Mouse (Mus musculus) liver, embryonic 12.5 days (tissue): ENCODE measurements around the gene Vmn1r166. TPM values are rescaled to one million over a fixed set of nuclear protein-coding genes. Genes with fewer than 3 reads are reported as not detected.
"Not testable (repeated sequence)": the region's sequence is repeated elsewhere in the genome, so short reads cannot be mapped to it uniquely, and the experiment has no call there.

ENCODE experiments used
- ATAC-seq: fragments of 200-750 bp; cut with Nextera tagmentation; 2 replicates; pipeline ENCODE4 v1.8.0; 2017; ENCODE audit warnings: moderate number of reproducible peaks, mild to moderate bottlenecking, moderate library complexity
- H3K27ac ChIP-seq: fragments of 300-500 bp; sonication (generic); 2 replicates; pipeline ENCODE4 v1.5.1; 2016; ENCODE audit warnings: mild to moderate bottlenecking
- H3K27me3 ChIP-seq: fragments of 300-500 bp; sonication (generic); replicated peaks from 2 replicates; pipeline ENCODE4 v1.6.1; 2016; ENCODE audit warnings: mild to moderate bottlenecking, moderate library complexity
- H3K36me3 ChIP-seq: fragments of 300-500 bp; sonication (generic); 2 replicates; pipeline ENCODE4 v1.6.1; 2016; ENCODE audit warnings: mild to moderate bottlenecking, moderate library complexity
- H3K4me1 ChIP-seq: fragments of 300-500 bp; sonication (generic); 2 replicates; pipeline ENCODE4 v1.6.1; 2016
- H3K4me2 ChIP-seq: fragments of 300-500 bp; sonication (generic); 2 replicates; pipeline ENCODE4 v1.6.1; 2016; ENCODE audit warnings: mild to moderate bottlenecking, moderate library complexity
- H3K4me3 ChIP-seq: fragments of 300-500 bp; sonication (generic); 2 replicates; pipeline ENCODE4 v1.5.1; 2016; ENCODE audit warnings: mild to moderate bottlenecking, moderate library complexity
- H3K9ac ChIP-seq: fragments of 300-500 bp; sonication (generic); 2 replicates; pipeline ENCODE4 v1.6.1; 2016; ENCODE audit warnings: mild to moderate bottlenecking, moderate library complexity
- H3K9me3 ChIP-seq: fragments of 300-500 bp; sonication (generic); replicated peaks from 2 replicates; pipeline ENCODE4 v1.6.1; 2016; ENCODE audit warnings: mild to moderate bottlenecking, moderate library complexity
- WGBS: fragments of 180-500 bp; shearing (Covaris S2); methylation state at CpG from one replicate; pipeline ENCODE4 v1.1.7; 2016; ENCODE audit not compliant: insufficient replicate concordance; 5-methylcytosine and 5-hydroxymethylcytosine counted together
- polyA plus RNA-seq: library from polyadenylated mRNA; unstranded; fragments of >200 nt; fragmentation: Nextera tagmentation; extraction: Ambion mirVana; gene quantifications from 2 replicates; pipeline ENCODE4 v1.2.1, GENCODE M21; 2016

The Vmn1r166 gene
- not detected in 2 replicates for polyA plus RNA-seq

GRCm38 (mm10) chr7:23251582-23251981 is at the start of gene Vmn1r166:
Vmn1r166 (minus strand) TSS chr7:23251682.
- WGBS = no CpG with 5 or more reads among the region's 2 CpGs
- ATAC-seq, H3K9me3 ChIP-seq, H3K27me3 ChIP-seq, H3K27ac ChIP-seq, H3K4me2 ChIP-seq, H3K9ac ChIP-seq, H3K4me1 ChIP-seq, H3K4me3 ChIP-seq, H3K36me3 ChIP-seq: not testable (repeated sequence)

GRCm38 (mm10) chr7:23300892-23301291 is 49.4 kb upstream of the Vmn1r166 start, which contains the start of gene Nlrp4e:
Nlrp4e (plus strand) TSS chr7:23301192.
- not testable (repeated sequence) for H3K4me3 ChIP-seq, ATAC-seq, H3K27me3 ChIP-seq, H3K36me3 ChIP-seq, H3K4me2 ChIP-seq, H3K4me1 ChIP-seq, H3K27ac ChIP-seq, H3K9ac ChIP-seq, H3K9me3 ChIP-seq
- WGBS = 75% methylated on average over 3 of the region's 3 CpGs

- not testable (repeated sequence) for H3K4me2 ChIP-seq, H3K4me1 ChIP-seq, H3K36me3 ChIP-seq, H3K9me3 ChIP-seq, H3K27me3 ChIP-seq, H3K27ac ChIP-seq, H3K9ac ChIP-seq, H3K4me3 ChIP-seq, ATAC-seq
- no CpG with 5 or more reads among the region's 2 CpGs for WGBS
Observed at GRCm38 (mm10) chr7:23278800-23279199, 27.3 kb upstream of the Vmn1r166 start, which contains the start of gene Gm6902. Gm6902 (minus strand) TSS chr7:23278900.

GRCm38 (mm10) chr7:23217032-23217431 is 34.5 kb downstream of the Vmn1r166 start, which contains the start of gene Vmn1r165:
Vmn1r165 (plus strand) TSS chr7:23217332.
- not testable (repeated sequence) for H3K4me2 ChIP-seq, H3K9ac ChIP-seq, H3K9me3 ChIP-seq, H3K27me3 ChIP-seq, H3K36me3 ChIP-seq, H3K4me3 ChIP-seq, H3K27ac ChIP-seq, H3K4me1 ChIP-seq, ATAC-seq
- WGBS = no CpG with 5 or more reads among the region's 3 CpGs

Other genes starting within 250 kb of the Vmn1r166 start
- gene Gm4216, start 231.8 kb downstream of the Vmn1r166 start, polyA plus RNA-seq = not detected in 2 replicates
- not detected in 2 replicates for gene Vmn1r163, start 196.1 kb downstream of the Vmn1r166 start, polyA plus RNA-seq
- gene Gm8720, start 184.2 kb downstream of the Vmn1r166 start, polyA plus RNA-seq = not detected in 2 replicates
- gene Gm10662, start 107.2 kb downstream of the Vmn1r166 start, polyA plus RNA-seq = not detected in 2 replicates
- gene Vmn1r165, start 34.4 kb downstream of the Vmn1r166 start, polyA plus RNA-seq = not detected in 2 replicates
- gene Gm6902, start 27.2 kb upstream of the Vmn1r166 start, polyA plus RNA-seq = not detected in 2 replicates
- gene Nlrp4e, start 49.5 kb upstream of the Vmn1r166 start, polyA plus RNA-seq = not detected in 2 replicates
- not detected in 2 replicates for gene Nlrp5, start 134.2 kb upstream of the Vmn1r166 start, polyA plus RNA-seq